Mouse (Mus musculus) embryonic facial prominence, embryonic 10.5 days (tissue): ENCODE results near the gene Rps15. TPM values are rescaled to one million over a fixed set of nuclear protein-coding genes. Genes with fewer than 3 reads are reported as not detected.

ENCODE experiments used
- DNase-seq: peaks from one replicate; pipeline ENCODE4 v3.0.0-alpha.2; 2017; ENCODE audit warnings: low spot score
- H3K27ac ChIP-seq: fragments of 300-500 bp; sonication (generic); replicated peaks from 2 replicates; pipeline ENCODE4 v1.5.1; 2016; ENCODE audit warnings: mild to moderate bottlenecking
- H3K27me3 ChIP-seq: fragments of 300-500 bp; sonication (generic); replicated peaks from 2 replicates; pipeline ENCODE4 v1.6.1; 2016; ENCODE audit warnings: low read depth, mild to moderate bottlenecking; ENCODE audit not compliant: poor library complexity, severe bottlenecking
- H3K36me3 ChIP-seq: fragments of 300-500 bp; sonication (generic); replicated peaks from 2 replicates; pipeline ENCODE4 v1.6.1; 2016; ENCODE audit warnings: mild to moderate bottlenecking, moderate library complexity
- H3K4me1 ChIP-seq: fragments of 300-500 bp; sonication (generic); 2 replicates; pipeline ENCODE4 v1.6.1; 2016
- H3K4me3 ChIP-seq: fragments of 300-500 bp; sonication (generic); 2 replicates; pipeline ENCODE4 v1.5.1; 2016; ENCODE audit warnings: mild to moderate bottlenecking, moderate library complexity
- H3K9me3 ChIP-seq: fragments of 300-500 bp; sonication (generic); 2 replicates; pipeline ENCODE4 v1.6.1; 2016; ENCODE audit warnings: mild to moderate bottlenecking
- WGBS: fragments of 180-500 bp; shearing (Covaris S2); methylation state at CpG from one replicate; pipeline ENCODE4 v1.1.7; 2016; 5-methylcytosine and 5-hydroxymethylcytosine counted together
- polyA plus RNA-seq: library from polyadenylated mRNA; unstranded; fragments of >200 nt; fragmentation: Nextera tagmentation; extraction: Ambion mirVana; gene quantifications from 2 replicates; pipeline ENCODE4 v1.2.1, GENCODE M21; 2016

Rps15 gene
- polyA plus RNA-seq, 1 experiment from 2014 or later: 1,079 TPM

DNA sequence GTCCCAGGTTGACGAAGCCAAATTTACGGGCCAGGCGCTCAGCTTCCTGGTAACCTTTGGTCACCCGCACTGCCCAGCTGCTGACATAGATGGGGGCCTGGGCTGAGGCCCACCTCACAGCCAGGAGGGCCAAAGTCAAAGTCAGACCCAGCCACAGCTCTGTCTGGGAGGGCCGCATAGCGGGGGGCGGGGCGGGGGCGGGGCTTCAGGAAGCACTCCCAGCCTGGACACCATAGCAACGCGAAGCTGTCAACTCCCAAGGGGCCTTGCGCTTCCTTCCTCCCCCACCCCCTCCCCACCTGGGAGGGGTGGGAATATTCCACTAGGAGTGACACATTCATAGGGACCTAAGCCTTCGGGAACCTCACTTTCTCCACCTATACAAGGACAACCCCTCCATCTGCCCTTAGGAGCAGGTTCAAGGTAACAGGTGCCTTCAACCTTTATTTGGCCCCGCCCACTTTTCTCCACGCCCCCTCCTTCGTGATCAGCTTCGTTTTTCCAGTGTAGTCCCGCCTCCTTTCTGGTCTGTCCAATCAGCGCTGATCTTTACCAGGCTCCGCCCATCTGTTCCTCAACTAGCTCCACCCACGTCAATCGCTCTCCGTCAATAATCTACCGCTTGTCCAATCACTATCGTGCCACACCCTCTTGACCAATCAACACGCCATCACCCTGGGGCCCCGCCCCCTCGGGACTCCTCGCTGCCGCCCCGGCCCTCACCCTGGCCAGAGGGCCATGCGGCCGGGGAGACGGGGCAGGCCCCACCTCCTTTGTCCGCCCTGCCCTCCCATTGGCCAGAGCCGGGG is 37.2 kb downstream of the Rps15 start, which contains the start of the genes Pcsk4 and Reep6:
Gene Pcsk4, minus strand, starts transcription at position 226 of the 809 bp plus-strand sequence.
Gene Reep6, plus strand, starts transcription at position 681 of the 809 bp plus-strand sequence.
- H3K27me3 ChIP-seq: peaks cover 74% of the 10 kb centered on the region
- peak within 1 kb of the TSS; percentile 71 for H3K27ac ChIP-seq
- peak within 1 kb of the TSS; percentile 65 for H3K4me3 ChIP-seq
- H3K36me3 ChIP-seq: no peaks in the 10 kb centered on the region
- H3K4me1 ChIP-seq: peaks cover 44% of the 10 kb centered on the region
- WGBS: 5% methylated on average over 36 of the region's 36 CpGs
- H3K9me3 ChIP-seq: no peaks in the 10 kb centered on the region
- peak; percentile 99 for DNase-seq

DNA sequence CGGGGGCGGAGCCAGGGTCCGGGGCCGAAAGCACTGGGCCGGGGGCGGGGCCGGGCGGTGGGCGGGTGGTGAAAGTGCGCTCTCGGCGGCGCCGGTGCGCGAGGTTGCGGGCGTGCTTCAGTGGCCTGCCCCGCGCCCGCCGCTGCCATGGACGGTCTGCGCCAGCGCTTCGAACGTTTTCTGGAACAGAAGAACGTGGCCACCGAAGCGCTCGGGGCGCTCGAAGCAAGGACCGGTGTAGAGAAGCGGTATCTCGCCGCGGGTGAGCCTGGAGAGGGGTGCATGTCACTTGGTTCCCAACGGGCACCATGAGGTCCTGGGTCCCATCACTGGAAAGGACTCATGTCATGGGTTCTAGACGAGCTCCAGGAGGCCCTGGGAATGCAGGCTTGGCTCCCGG is 37.8 kb downstream of the Rps15 start:
- H3K27me3 ChIP-seq: peaks cover 74% of the 10 kb centered on the region
- no peaks in the 10 kb centered on the region for H3K9me3 ChIP-seq
- peak overlapping the region; percentile 65 for H3K4me3 ChIP-seq
- WGBS: 1% methylated on average over 41 of the region's 41 CpGs
- peaks cover 42% of the 10 kb centered on the region for H3K4me1 ChIP-seq
- H3K27ac ChIP-seq: peak overlapping the region; percentile 71
- 0 out of 2 replicates have a peak, but pooled peaks cover 1% of the 10 kb centered on the region for H3K36me3 ChIP-seq
- DNase-seq: no peak

DNA sequence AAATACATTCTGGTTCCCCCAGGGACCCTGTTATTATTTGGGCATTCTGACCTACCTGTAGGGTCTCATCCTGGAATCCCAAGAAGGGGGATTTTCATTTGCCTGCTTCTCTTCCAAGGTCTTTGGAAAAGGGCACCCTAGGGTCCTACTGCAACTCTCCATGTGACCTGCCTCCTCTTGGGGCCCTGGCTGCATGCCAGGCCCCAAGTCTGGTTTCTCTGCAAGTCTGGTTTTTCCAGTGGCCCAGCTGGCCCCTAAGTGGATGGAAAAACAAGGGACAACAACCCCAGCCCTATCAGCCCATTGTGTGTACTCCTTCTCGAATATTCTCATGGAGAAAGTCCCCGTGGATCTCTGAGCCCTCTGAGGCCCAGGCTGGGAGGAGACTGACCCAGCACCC is 38.6 kb downstream of the Rps15 start:
- Histone ChIP-seq H3K4me1 (peaks cover 40% of the 10 kb centered on the region), H3K9me3 (no peaks in the 10 kb centered on the region), H3K36me3 (0 out of 2 replicates have a peak, but pooled peaks cover 5% of the 10 kb centered on the region), H3K4me3 (peak overlapping the region; percentile 65), H3K27ac (0 out of 2 replicates have a peak overlapping the region, but pooled peaks have one; percentile 30), H3K27me3 (peaks cover 74% of the 10 kb centered on the region)
- DNase-seq: no peak
- WGBS: 78% methylated on average over 2 of the region's 2 CpGs

DNA sequence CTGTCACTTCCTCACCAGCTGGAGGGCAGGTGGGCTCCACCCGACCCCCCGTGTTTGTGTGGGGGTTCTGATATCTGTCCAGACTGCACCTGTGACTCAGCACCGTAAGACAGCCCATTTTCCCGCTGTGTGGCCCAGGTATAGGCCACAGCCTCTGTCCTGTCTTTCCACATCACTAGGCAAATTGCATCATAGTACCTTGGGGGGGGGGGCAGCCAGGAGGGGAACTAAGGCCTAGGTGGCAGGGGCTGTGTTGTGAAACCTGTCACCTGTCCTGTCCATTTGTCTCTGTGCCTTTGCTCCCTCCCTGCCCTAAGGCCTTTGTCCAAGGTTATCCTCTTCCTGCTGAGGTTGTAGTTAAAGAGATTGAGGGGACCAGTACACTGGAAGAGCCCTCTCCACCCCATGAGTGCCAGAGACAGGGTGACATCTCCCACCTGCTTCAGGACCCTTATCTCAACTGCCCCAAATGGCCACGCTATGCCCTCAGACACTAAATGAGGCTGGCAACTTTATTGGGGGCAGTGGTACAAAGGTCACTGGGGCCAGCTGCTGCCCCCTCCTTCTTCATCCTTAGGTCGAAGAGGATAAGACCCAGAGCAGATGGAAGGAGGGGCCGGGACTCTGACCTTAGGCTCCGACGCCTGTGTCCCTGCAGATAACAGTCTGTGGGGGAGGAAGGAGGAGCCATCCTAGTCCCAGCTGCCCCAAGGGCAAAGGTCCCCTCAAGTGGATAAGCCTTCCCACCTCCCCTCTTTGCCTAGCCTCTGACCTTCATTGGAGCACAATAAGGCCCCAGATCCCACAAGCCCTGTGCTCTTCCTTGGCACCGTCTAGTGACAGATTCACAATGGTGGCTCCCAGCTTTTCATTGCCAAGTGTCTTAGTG is 39.6 kb downstream of the Rps15 start:
- Histone ChIP-seq H3K27me3 (peaks cover 77% of the 10 kb centered on the region), H3K4me1 (peaks cover 40% of the 10 kb centered on the region), H3K4me3 (0 out of 2 replicates have a peak overlapping the region, but pooled peaks have one; percentile 18), H3K36me3 (0 out of 2 replicates have a peak, but pooled peaks cover 5% of the 10 kb centered on the region), H3K27ac (peak overlapping the region; percentile 35; the same call in 1 of the 2 replicates), H3K9me3 (no peaks in the 10 kb centered on the region)
- DNase-seq: no peak
- 62% methylated on average over 10 of the region's 10 CpGs for WGBS

DNA sequence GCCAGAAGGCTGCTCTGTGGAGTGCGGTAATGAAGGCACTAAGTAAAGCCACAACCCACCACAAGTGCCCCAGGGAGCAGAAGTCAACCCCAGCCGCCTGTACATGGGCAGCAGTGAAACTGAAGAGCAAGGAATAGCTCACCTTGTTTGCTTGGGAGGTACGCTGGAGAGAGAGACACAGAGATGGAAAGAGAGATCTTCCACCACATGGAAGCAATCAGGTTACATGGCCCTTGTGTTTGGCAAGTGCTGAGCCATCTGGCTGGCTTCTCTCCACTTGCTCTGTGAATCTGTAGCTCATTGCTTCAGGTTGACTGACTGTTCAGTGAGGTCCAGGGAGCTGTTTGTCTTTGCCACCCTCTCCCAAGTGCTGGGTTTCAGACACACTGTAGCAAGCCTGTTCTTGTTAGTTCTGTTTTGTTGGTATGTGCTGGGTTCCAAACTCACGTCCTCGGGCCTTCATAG is 40.3 kb downstream of the Rps15 start:
- Histone ChIP-seq H3K9me3 (no peaks in the 10 kb centered on the region), H3K4me1 (peaks cover 40% of the 10 kb centered on the region), H3K36me3 (0 out of 2 replicates have a peak, but pooled peaks cover 5% of the 10 kb centered on the region), H3K27me3 (peaks cover 74% of the 10 kb centered on the region), H3K27ac (0 out of 2 replicates have a peak overlapping the region, but pooled peaks have one; percentile 7), H3K4me3 (0 out of 2 replicates have a peak overlapping the region, but pooled peaks have one; percentile 18)
- 76% methylated on average over 5 of the region's 5 CpGs for WGBS
- DNase-seq: no peak

DNA sequence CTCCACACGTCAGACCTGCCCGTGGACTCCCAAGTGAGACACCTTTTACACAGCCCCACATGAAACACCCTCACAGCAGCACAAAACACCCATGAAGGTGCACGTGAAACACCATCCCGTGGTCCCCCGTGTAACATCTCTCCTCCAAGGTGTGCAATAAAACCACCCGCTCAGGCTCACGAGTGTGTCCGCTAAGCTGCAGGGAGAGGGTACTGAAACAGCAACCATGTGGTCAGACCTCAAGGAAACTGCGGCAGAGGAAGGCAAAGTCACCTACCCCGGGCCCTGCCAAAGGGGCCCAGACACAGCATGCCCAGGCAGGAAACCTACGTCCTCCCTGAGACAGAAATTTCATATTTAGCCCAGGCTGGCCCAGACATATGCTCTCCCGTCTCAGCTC is 44.0 kb downstream of the Rps15 start:
- 89% methylated on average over 12 of the region's 12 CpGs for WGBS
- Histone ChIP-seq H3K36me3 (0 out of 2 replicates have a peak, but pooled peaks cover 5% of the 10 kb centered on the region), H3K9me3 (no peaks in the 10 kb centered on the region), H3K4me1 (peaks cover 29% of the 10 kb centered on the region), H3K27ac (no peak overlapping the region), H3K4me3 (no peak overlapping the region), H3K27me3 (peaks cover 75% of the 10 kb centered on the region)
- DNase-seq: no peak

DNA sequence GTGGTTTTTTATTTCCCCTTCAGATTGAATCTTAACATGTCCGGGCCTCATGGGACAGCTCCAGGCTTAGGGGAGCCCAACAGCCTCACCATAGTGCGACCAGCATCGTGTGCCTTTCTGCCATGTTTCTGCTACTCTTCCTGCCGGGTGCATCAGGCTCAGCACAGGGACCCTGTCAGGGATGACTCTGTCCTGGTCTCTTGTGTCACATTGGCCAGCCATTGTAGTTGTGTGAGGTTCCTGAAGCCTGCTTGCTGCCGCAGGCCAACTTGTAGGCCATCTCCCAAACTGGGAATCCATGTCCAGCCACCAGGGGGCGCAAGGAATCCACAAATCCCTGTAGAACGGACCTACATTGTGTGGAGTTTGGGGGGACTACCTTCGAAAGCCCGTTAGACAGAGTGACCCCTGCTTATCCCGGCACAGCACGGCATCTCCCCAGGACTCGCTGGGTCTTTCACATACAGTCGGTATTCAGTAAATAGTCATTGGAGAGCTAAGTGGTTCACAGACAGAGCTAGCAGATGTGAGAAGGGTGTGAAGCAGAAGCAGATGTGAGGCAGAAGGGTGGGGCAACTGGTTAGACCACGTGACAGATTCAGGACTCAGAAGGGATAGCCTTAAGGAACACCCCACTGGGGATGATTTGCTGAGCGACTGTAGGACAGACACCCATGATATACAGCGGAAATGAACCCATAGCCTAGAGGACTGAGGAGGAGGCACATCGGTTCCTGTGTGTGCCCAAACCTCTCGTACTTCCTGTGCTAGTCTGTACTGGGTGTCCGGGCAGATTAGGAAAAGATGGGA is 47.9 kb downstream of the Rps15 start:
- WGBS: 24% methylated on average over 19 of the region's 19 CpGs

DNA sequence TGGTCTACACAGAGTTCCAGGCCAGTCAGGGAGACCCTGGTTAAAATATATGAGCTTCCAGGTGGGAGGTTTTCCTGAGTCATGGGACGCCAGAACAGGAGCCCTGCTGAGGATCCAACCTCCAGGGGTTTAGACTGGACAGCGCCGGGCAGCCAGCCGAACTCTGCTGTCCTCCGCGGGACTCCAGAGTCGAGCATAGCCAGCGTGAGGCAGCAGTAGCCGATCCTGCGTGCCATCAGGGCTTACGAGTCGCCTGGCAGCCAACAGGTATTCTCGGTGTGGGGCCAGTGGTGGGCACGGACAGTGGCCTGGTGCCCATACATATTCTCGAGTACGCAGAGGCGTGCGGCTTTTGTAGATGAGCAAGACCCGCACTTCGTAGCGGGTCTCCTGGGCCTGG is 48.8 kb downstream of the Rps15 start:
- peaks cover 87% of the 10 kb centered on the region for H3K27me3 ChIP-seq
- peak overlapping the region; percentile 57 for H3K4me3 ChIP-seq
- no peaks in the 10 kb centered on the region for H3K9me3 ChIP-seq
- peaks cover 53% of the 10 kb centered on the region for H3K4me1 ChIP-seq
- no peak overlapping the region for H3K27ac ChIP-seq
- 8% methylated on average over 21 of the region's 21 CpGs for WGBS
- H3K36me3 ChIP-seq: no peaks in the 10 kb centered on the region
- peak; percentile 28 for DNase-seq

More for the DNA sequence above, 47.9 kb downstream of the Rps15 start:
- DNase-seq: peak; percentile 89
- H3K27ac ChIP-seq: no peak overlapping the region
- no peaks in the 10 kb centered on the region for H3K9me3 ChIP-seq
- peak overlapping the region; percentile 28; the same call in 1 of the 2 replicates for H3K4me3 ChIP-seq
- 0 out of 2 replicates have a peak, but pooled peaks cover 4% of the 10 kb centered on the region for H3K36me3 ChIP-seq
- peaks cover 87% of the 10 kb centered on the region for H3K27me3 ChIP-seq
- H3K4me1 ChIP-seq: peaks cover 48% of the 10 kb centered on the region

DNA sequence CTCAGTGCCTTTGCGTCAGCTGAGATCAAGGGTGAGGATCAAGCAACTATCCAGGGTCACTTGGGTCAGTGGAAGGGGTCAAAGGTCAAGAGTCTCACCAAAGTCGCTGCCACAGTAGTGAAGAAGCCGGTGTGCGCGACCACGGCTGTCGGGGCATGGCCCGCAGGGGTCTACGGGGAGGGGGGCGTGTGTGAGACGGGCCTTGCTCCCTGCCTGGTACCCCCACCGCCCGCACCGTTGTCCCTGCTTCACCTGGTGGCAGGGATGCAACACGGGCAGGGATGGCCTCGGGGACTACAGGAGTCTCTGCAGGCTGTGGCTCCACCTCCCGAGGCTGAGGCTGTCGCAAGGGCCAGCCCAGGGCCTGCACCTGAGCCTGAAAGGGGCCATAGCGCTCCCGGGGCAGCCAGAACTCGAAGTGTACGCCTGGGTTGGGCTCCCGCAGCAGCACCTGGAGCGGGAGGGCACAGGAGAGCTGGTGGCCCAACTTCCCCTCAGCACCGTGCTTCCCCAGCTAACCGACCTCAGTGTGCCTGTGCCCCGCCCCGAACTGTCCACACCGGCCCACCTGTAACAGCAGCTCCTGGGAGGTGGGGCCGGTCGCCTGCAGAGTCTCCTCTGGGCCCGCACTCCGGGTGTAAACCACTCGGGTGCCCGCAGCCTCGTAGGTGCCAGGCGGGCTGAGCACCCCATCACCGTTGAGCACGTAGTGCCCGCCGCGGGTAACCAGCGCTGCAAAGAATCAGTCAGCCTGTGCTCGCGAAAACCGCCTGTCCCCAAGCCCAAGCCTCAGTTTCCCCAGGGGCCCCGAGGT is 49.4 kb downstream of the Rps15 start:
- 2% methylated on average over 47 of the region's 47 CpGs for WGBS
- DNase-seq: peak; percentile 47
- Histone ChIP-seq H3K36me3 (no peaks in the 10 kb centered on the region), H3K9me3 (no peaks in the 10 kb centered on the region), H3K4me3 (peak overlapping the region; percentile 57), H3K27ac (no peak overlapping the region), H3K27me3 (peaks cover 87% of the 10 kb centered on the region), H3K4me1 (peaks cover 53% of the 10 kb centered on the region)

DNA sequence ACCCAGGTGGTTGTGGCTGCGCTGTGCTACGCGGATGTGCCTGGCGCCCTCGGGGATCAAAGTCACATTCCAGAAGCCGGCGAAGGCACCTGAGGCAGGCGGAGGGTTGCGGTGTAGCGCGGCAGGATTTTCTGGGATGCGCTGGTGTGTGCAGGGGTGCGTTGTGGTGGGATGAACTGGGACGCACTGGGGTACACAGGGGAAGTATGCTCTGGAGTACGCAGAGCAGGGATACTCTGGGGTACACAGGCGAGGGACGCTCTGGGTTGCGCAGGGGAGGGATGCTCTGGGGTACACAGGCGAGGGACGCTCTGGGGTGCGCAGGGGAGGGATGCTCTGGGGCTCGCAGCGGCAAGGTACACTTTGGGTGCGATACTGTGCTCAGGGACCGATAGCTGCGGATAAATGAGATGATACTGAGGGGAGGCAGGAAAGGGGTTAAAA is 50.1 kb downstream of the Rps15 start:
- Histone ChIP-seq H3K9me3 (no peaks in the 10 kb centered on the region), H3K4me1 (peaks cover 54% of the 10 kb centered on the region), H3K36me3 (no peaks in the 10 kb centered on the region), H3K4me3 (peak overlapping the region; percentile 57), H3K27me3 (peaks cover 89% of the 10 kb centered on the region), H3K27ac (no peak overlapping the region)
- 2% methylated on average over 26 of the region's 26 CpGs for WGBS
- peak; percentile 40 for DNase-seq
